ENCODE assay signal across 8 mouse cellular contexts in genomic region chr5:114373174-114373573, GRCm38 (mm10). TPM values are rescaled to one million over a fixed set of nuclear protein-coding genes. Genes with fewer than 3 reads are reported as not detected.
DNase-seq lines count a peak whose midpoint lies in the region; ATAC-seq and TF ChIP-seq lines count a peak whose summit lies in the region.

No protein-coding gene starts in this region.

- no peak overlapping the region for H3ac ChIP-seq in myocyte (ENCODE audit: control insufficient read depth, insufficient read length)

- 75% methylated on average over 11 of the region's 11 CpGs for WGBS in hindbrain, embryonic 10.5 days
- WGBS in hindbrain, embryonic 14.5 days = 77% methylated on average over 11 of the region's 11 CpGs
- WGBS in kidney, embryonic 15.5 days = 76% methylated on average over 11 of the region's 11 CpGs

- H3K27ac ChIP-seq in hindbrain, embryonic 10.5 days = peak overlapping the region; percentile 64
- H3K27ac ChIP-seq in hindbrain, embryonic 14.5 days = no peak overlapping the region
- peak overlapping the region; percentile 82 for H3K27ac ChIP-seq in gastrocnemius, adult 2 months
- H3K27ac ChIP-seq in kidney, embryonic 15.5 days = peak overlapping the region; percentile 93

- H3K4me2 ChIP-seq in hindbrain, embryonic 14.5 days (replicated peaks) = no peak overlapping the region
- no peak overlapping the region for H3K4me2 ChIP-seq in kidney, embryonic 15.5 days
- peak overlapping the region; percentile 82 for H3K4me2 ChIP-seq in myocyte (ENCODE audit: low read depth)

- no peak for TF ChIP-seq POLR2A in myocyte (IDR thresholded peaks at IDR 0.05; ENCODE audit: insufficient read length, low read depth)

- intact Hi-C loops in gastrocnemius, adult 2 months (cut with DNase I) = no loop called here

- H3K9ac ChIP-seq in hindbrain, embryonic 14.5 days = no peak overlapping the region
- no peak overlapping the region for H3K9ac ChIP-seq in kidney, embryonic 15.5 days

- H3K36me3 ChIP-seq in hindbrain, embryonic 10.5 days = peaks cover 87% of the 10 kb centered on the region
- H3K36me3 ChIP-seq in hindbrain, embryonic 14.5 days (replicated peaks; ENCODE audit: control insufficient read depth, insufficient read depth) = peaks cover 76% of the 10 kb centered on the region
- H3K36me3 ChIP-seq in kidney, embryonic 15.5 days = peaks cover 69% of the 10 kb centered on the region
- H3K36me3 ChIP-seq in myocyte (ENCODE audit: control insufficient read depth, insufficient read depth) = peaks cover 11% of the 10 kb centered on the region

- TF ChIP-seq CTCF in gastrocnemius, adult 2 months (IDR thresholded peaks at IDR 0.05) = no peak

- H3K4me3 ChIP-seq in hindbrain, embryonic 10.5 days = no peak overlapping the region
- H3K4me3 ChIP-seq in hindbrain, embryonic 14.5 days (replicated peaks; ENCODE audit: low read length) = no peak overlapping the region
- H3K4me3 ChIP-seq in gastrocnemius, adult 2 months = peak overlapping the region; percentile 62
- H3K4me3 ChIP-seq in kidney, embryonic 15.5 days (replicated peaks) = no peak overlapping the region
- H3K4me3 ChIP-seq in myocyte = no peak overlapping the region

- peaks cover 73% of the 10 kb centered on the region for H3K4me1 ChIP-seq in hindbrain, embryonic 10.5 days (replicated peaks)
- peaks cover 17% of the 10 kb centered on the region; the same call in 1 of the 2 replicates for H3K4me1 ChIP-seq in hindbrain, embryonic 14.5 days (replicated peaks; ENCODE audit: control insufficient read depth, insufficient read depth, low read length)
- peaks cover 99% of the 10 kb centered on the region for H3K4me1 ChIP-seq in kidney, embryonic 15.5 days

- no peak for DNase-seq in hindbrain, embryonic 10.5 days (ENCODE audit: low spot score)
- DNase-seq in hindbrain, embryonic 14.5 days (ENCODE audit: low spot score) = no peak
- DNase-seq in gastrocnemius, adult 2 months = peak; percentile 77
- DNase-seq in thymus, adult 18-20 months = no peak
- no peak for DNase-seq in frontal cortex, postnatal 25 days (ENCODE audit: low spot score in 2 of 2)
- DNase-seq in left cerebral cortex, adult 9 months (ENCODE audit: low spot score in 2 of 2) = no peak

- no peaks in the 10 kb centered on the region for H3K27me3 ChIP-seq in hindbrain, embryonic 10.5 days (ENCODE audit: insufficient read depth, poor library complexity, severe bottlenecking)
- no peaks in the 10 kb centered on the region for H3K27me3 ChIP-seq in hindbrain, embryonic 14.5 days (ENCODE audit: control insufficient read depth, insufficient read depth, low read length)
- H3K27me3 ChIP-seq in kidney, embryonic 15.5 days = no peaks in the 10 kb centered on the region
- H3K27me3 ChIP-seq in myocyte (ENCODE audit: control insufficient read depth, insufficient read depth, insufficient read length) = no peaks in the 10 kb centered on the region

- H3K9me3 ChIP-seq in hindbrain, embryonic 10.5 days = no peaks in the 10 kb centered on the region
- H3K9me3 ChIP-seq in hindbrain, embryonic 14.5 days (ENCODE audit: control insufficient read depth, low read length) = no peaks in the 10 kb centered on the region
- no peaks in the 10 kb centered on the region for H3K9me3 ChIP-seq in kidney, embryonic 15.5 days (replicated peaks)

- H3K79me2 ChIP-seq in myocyte (ENCODE audit: control insufficient read depth, insufficient read depth) = peaks cover 80% of the 10 kb centered on the region

- no peak for ATAC-seq in hindbrain, embryonic 14.5 days (ENCODE audit: low FRiP score)
- ATAC-seq in kidney, embryonic 15.5 days (replicated peaks; ENCODE audit: low FRiP score) = no peak

TF ChIP-seq in myocyte, 11 proteins besides CTCF, POLR2A, EP300 and RAD21:
- no peak for TF ChIP-seq CEBPB (IDR thresholded peaks at IDR 0.05; ENCODE audit: insufficient read depth, poor library complexity, severe bottlenecking)
- no peak for TF ChIP-seq MAX (IDR thresholded peaks at IDR 0.05; ENCODE audit: low read depth)
- no peak for TF ChIP-seq SRF (IDR thresholded peaks at IDR 0.05; ENCODE audit: control insufficient read depth, insufficient read length, low read depth)
- no peak for TF ChIP-seq REST (IDR thresholded peaks at IDR 0.05; ENCODE audit: insufficient read depth, insufficient read length)
- TF ChIP-seq TCF3 (IDR thresholded peaks at IDR 0.05; ENCODE audit: insufficient read length, low read depth) = no peak
- no peak for TF ChIP-seq POLR2AphosphoS2 (IDR thresholded peaks at IDR 0.05; ENCODE audit: insufficient read length, low read depth)
- TF ChIP-seq MYOD1 (IDR thresholded peaks at IDR 0.05; ENCODE audit: control insufficient read depth in 1 of 3, insufficient read length in 2 of 3, low read depth in 2 of 3) = peak in 1 of 3 experiments; percentile 53
- no peak for TF ChIP-seq USF1 (IDR thresholded peaks at IDR 0.05; ENCODE audit: low read depth)
- TF ChIP-seq E2F4 (IDR thresholded peaks at IDR 0.05; ENCODE audit: insufficient read depth) = no peak
- TF ChIP-seq TCF12 (IDR thresholded peaks at IDR 0.05; ENCODE audit: insufficient read depth, poor library complexity, severe bottlenecking) = no peak
- TF ChIP-seq MYOG (IDR thresholded peaks at IDR 0.05; ENCODE audit: control insufficient read depth in 1 of 3, insufficient read depth in 1 of 3, insufficient read length in 2 of 3, low read depth in 2 of 3) = peak in 1 of 3 experiments; percentile 20
TF ChIP-seq in myocyte: peak in this region for 2.

RNA-seq across cellular contexts. Expression of gene Kctd10, which starts 7.1 kb away (rescaled TPM):
- polyA plus RNA-seq in hindbrain, embryonic 10.5 days (2016; fragmentation: Nextera tagmentation; extraction: Ambion mirVana) = 114 and 124 TPM in 2 replicates
- polyA plus RNA-seq in hindbrain, embryonic 14.5 days (2014; fragmentation: Nextera tagmentation; extraction: Ambion mirVana) = 60.9 and 67.9 TPM in 2 replicates
- total RNA-seq in gastrocnemius, adult 2 months (2021) = 10 to 100 TPM; 16.8 to 21.1 TPM
- 93.4 and 101 TPM in 2 replicates for polyA plus RNA-seq in kidney, embryonic 15.5 days (2015; fragmentation: Nextera tagmentation; extraction: Ambion mirVana)
- 84.1 TPM for polyA plus RNA-seq in myocyte (2012; fragmentation: generic; extraction: Trizol)

RNA-seq across cellular contexts. Expression of gene Ube3b, which starts 7.2 kb away (rescaled TPM):
- polyA plus RNA-seq in hindbrain, embryonic 10.5 days (2016; fragmentation: Nextera tagmentation; extraction: Ambion mirVana) = 52.5 and 56.2 TPM in 2 replicates
- 45.9 and 48.2 TPM in 2 replicates for polyA plus RNA-seq in hindbrain, embryonic 14.5 days (2014; fragmentation: Nextera tagmentation; extraction: Ambion mirVana)
- 100 to 1,000 TPM; 116 to 120 TPM for total RNA-seq in gastrocnemius, adult 2 months (2021)
- polyA plus RNA-seq in kidney, embryonic 15.5 days (2015; fragmentation: Nextera tagmentation; extraction: Ambion mirVana) = 40.6 and 43.8 TPM in 2 replicates
- 56.0 TPM for polyA plus RNA-seq in myocyte (2012; fragmentation: generic; extraction: Trizol)
